Mouse (Mus musculus) bone marrow, adult 2 months (tissue): ENCODE results near the gene Gspt1. TPM values are rescaled to one million over a fixed set of nuclear protein-coding genes. Genes with fewer than 3 reads are reported as not detected.
A peak's percentile ranks its signal among the peaks of the same experiment; 100 is the strongest.

Experiments
- H3K27ac ChIP-seq: fragments of 200-500 bp; 2 replicates; pipeline ENCODE4 v1.5.1; 2012; ENCODE audit warnings: low read depth, mild to moderate bottlenecking, control low read depth, inconsistent platforms, low read length; ENCODE audit not compliant: control insufficient read depth, poor library complexity, insufficient read depth
- H3K4me1 ChIP-seq: fragments of 200-500 bp; 2 replicates; pipeline ENCODE4 v1.6.1; 2011; ENCODE audit warnings: low read length; ENCODE audit not compliant: control insufficient read depth, insufficient read depth
- H3K4me3 ChIP-seq: fragments of 200-500 bp; replicated peaks from 2 replicates; pipeline ENCODE3; 2011; ENCODE audit warnings: mild to moderate bottlenecking, low read depth, low read length, control low read depth; ENCODE audit not compliant: control insufficient read depth
- CTCF ChIP-seq: fragments of 200-500 bp; IDR thresholded peaks from 2 replicates; pipeline ENCODE4 v1.5.1; 2011; ENCODE audit warnings: low read length, control low read depth; ENCODE audit not compliant: control insufficient read depth, insufficient read depth
- POLR2A ChIP-seq: fragments of 200-500 bp; IDR thresholded peaks from 2 replicates; pipeline ENCODE4 v1.6.1; 2011; ENCODE audit warnings: low read depth, mild to moderate bottlenecking, control low read depth, low read length, borderline replicate concordance; ENCODE audit not compliant: control insufficient read depth
- whole genome bisulfite sequencing: fragments of 180-500 bp; shearing (Covaris S2); methylation state at CpG from one replicate; pipeline ENCODE4 v1.1.7; 2018; 5-methylcytosine and 5-hydroxymethylcytosine counted together
- polyA plus RNA-seq: library from polyadenylated mRNA; stranded (reverse); fragments of >200 nt; gene quantifications from 2 replicates; pipeline ENCODE4 v1.2.4, GENCODE M21; 2011; ENCODE audit warnings: low replicate concordance; ENCODE audit not compliant: missing spikeins, insufficient read depth, insufficient read length

Gene Gspt1
- polyA plus RNA-seq, 1 experiment = 78.9 TPM

DNA sequence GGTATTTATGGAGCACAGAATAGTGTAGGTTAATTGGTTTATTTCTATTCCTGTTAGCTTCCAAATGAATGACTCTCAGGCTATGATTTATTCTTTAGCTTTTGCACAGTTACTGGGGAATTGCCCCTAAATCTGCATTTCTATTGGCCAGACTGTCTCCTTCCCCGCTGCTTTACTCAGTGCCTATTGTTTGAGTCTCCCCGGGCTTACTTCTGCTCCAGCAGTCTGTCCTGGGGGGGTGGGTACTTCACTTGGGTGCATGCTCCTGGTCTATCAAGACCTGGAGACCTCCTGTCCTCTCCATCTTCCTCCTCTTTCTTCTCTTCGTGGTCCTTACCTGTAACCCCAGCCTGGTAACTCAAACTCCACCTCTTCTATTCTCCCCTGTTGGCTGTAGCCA is 22.8 kb upstream of the Gspt1 start:
- Histone ChIP-seq H3K27ac (no peak overlapping the region), H3K4me1 (no peaks in the 10 kb centered on the region), H3K4me3 (no peak overlapping the region)
- TF ChIP-seq CTCF (no peak), POLR2A (no peak)
- WGBS = 70% methylated on average over 3 of the region's 3 CpGs

- no peak overlapping the region for H3K27ac ChIP-seq
- no peaks in the 10 kb centered on the region for H3K4me1 ChIP-seq
- no peak overlapping the region for H3K4me3 ChIP-seq
- TF ChIP-seq POLR2A = no peak
- no peak for TF ChIP-seq CTCF
Observed at GRCm38 (mm10) chr16:11271073-11271472, 16.9 kb upstream of the Gspt1 start.

DNA sequence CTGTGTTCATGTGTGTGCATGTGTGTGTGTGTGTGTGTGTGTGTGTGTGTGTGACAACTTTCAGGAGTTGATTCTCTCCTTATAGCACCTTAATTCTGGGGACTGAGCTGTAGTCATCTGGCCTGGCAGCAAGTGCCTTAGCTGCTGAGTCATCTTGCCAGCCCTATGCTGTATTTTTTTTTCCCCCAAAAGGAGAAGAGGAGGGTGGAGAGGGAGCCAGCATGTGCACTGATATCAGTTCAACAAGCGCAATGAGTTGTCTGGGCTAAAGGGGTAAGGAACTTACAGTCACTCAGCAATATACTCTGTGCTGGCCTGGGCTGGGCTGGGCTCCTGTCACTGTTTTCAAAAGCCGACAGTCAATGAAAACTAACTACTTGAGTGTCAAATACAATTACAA is 16.5 kb upstream of the Gspt1 start:
- no peaks in the 10 kb centered on the region for H3K4me1 ChIP-seq
- no peak overlapping the region for H3K4me3 ChIP-seq
- 9% methylated on average over 2 of the region's 2 CpGs for WGBS
- TF ChIP-seq CTCF (no peak), POLR2A (no peak)
- no peak overlapping the region for H3K27ac ChIP-seq

DNA sequence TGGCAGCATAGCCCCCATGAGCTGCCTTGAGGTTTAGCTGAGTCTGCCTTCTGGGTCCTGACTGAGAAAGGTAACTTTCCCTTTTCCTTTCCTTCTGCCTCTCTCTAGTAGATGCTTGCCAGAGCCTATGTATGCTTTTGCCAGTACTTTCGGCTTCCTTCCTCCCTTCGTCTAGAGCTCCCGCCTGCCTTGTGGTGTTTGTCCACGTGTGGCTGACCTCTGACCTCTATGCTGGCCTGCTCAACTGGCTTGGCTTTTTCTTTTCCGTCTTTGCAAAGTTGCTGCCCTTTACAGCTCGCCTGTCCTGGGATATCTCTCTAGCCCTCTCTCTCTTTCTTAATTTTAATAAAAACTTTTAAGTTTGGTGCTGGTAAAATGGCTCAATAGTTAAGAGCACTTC is 15.7 kb upstream of the Gspt1 start:
- H3K4me1 ChIP-seq = no peaks in the 10 kb centered on the region
- H3K4me3 ChIP-seq = no peak overlapping the region
- TF ChIP-seq CTCF = no peak
- no peak for TF ChIP-seq POLR2A
- WGBS = 41% methylated on average over 6 of the region's 6 CpGs
- H3K27ac ChIP-seq = no peak overlapping the region

DNA sequence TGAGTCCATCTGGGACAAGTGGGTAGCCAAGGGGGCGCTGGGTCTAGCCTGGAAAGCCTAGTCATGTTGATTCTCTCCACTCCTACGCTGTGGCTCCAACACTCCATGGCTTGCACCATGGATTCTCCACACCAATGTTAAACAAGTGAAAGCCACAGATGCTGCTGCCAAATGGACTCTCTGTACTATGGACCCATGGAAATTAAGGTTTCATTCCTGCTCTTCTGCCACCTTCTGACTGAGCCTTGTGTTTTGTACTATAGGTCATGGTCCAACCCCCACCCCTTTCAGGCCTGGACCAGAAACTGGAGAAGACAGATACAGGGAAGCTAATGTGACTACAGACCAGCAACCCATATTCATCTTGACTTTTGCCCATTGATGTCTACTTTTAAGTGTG is 12.4 kb upstream of the Gspt1 start:
- Histone ChIP-seq H3K27ac (no peak overlapping the region), H3K4me3 (no peak overlapping the region), H3K4me1 (no peaks in the 10 kb centered on the region)
- TF ChIP-seq POLR2A (no peak), CTCF (no peak)
- 86% methylated on average over 2 of the region's 2 CpGs for WGBS

GRCm38 (mm10) chr16:11263266-11263665 is 9.1 kb upstream of the Gspt1 start:
- no peak overlapping the region for H3K4me3 ChIP-seq
- TF ChIP-seq CTCF = no peak
- TF ChIP-seq POLR2A = no peak
- H3K27ac ChIP-seq = no peak overlapping the region
- no peaks in the 10 kb centered on the region for H3K4me1 ChIP-seq

DNA sequence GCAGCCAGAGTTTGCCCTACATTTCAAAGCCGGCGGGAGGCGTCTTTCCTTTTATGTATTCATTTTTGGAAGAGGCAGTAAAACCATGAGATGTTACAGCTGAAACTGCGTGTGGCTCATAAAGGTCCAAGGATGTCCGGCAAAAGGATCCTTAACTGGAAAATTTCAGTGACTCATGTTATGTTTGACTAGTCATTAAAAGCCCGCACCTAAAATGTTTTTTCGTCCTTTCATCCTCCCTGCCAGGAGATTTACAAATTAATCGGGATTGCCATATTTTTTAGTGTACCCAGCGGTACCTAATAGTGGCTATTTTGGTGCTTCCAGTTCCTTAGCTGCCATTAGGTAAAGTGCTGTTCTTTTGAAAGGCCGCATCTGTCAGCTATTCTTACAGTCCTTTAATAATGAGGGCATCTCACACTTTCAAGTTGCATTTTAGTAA is 619 bp upstream of the Gspt1 start:
- Histone ChIP-seq H3K4me3 (peak overlapping the region; percentile 76), H3K27ac (peak overlapping the region; percentile 46), H3K4me1 (no peaks in the 10 kb centered on the region; the same call in 1 of the 2 replicates)
- TF ChIP-seq CTCF = no peak
- TF ChIP-seq POLR2A = no peak
- 15% methylated on average over 10 of the region's 10 CpGs for WGBS

GRCm38 (mm10) chr16:11253065-11253831 is 877 bp downstream of the Gspt1 start:
- peak overlapping the region; percentile 91 for H3K4me3 ChIP-seq
- TF ChIP-seq CTCF = no peak
- no peak for TF ChIP-seq POLR2A
- no peaks in the 10 kb centered on the region; the same call in 1 of the 2 replicates for H3K4me1 ChIP-seq
- peak overlapping the region; percentile 71 for H3K27ac ChIP-seq
- under 1% methylated on average over 57 of the region's 58 CpGs for WGBS
